Mouse (Mus musculus) cerebellum, adult 8-10 months (tissue): ENCODE measurements at regions not wholly inside any gene's neighbourhood (a gene's known extent, or its start where the extent isn't known, plus 50 kb on each side); places are given as distances from the start of the nearest gene placed in this dataset.

Experiments
- DNase-seq: peaks from one replicate; pipeline ENCODE4 v3.0.0; 2022

DNA sequence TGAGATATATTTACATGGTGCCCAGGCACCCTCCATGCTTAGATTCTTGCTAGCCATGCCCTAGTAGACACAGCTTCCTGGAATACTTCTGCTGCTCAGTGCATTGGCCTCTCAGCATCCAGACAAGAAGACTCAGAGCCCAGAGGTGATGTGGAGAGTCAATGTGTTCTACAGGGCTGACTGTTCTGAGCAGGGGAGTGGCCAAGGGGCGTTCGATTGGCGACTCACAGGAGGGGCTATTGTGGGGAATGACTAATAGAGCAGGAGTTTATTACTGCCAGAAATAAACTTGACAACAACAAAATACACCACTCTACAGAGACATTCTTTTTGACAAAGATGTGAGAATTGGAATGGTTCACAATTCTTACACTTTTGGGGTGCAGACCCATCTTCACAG is 156.3 kb downstream of the Mtx2 start:
- no peak for DNase-seq

DNA sequence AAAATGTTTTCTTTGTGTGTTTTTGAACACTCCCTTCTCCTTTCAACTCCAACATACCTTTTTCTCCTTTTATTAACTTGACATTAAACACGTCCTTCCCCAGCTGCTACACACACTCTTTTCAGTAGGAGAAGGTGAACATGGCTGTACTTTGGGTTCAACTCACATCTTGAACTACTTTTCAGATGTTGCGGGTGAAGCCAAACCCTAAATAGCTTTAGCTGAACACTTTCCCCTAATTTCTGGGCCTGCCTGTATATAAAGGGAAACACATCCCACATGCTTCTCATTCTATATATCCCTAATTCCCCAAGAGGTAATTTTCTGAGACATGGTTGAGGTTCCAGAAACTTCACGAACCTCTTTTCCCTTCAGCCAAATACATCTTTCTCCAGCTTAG is 168.2 kb downstream of the Mtx2 start:
- DNase-seq, result no peak

DNA sequence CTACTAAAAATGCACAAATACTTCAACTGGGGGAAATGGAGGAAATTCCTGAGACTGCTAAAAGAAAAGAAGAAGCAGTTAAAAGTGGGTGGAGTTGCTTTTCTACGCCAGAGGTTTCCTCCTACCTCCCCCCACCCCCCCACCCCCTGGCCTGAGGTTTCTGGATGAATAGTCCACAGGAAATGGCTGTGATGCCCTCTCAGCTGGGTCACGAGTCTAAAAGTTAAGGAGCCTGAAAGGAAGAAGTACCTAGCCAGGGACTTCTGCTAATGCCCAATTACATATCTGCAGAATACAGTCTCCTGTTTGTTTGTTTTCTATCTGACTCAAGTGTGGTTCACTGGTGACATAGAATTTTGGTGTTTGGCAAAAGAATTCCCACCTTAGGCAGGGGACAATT is 169.4 kb downstream of the Mtx2 start:
- DNase-seq, result no peak

DNA sequence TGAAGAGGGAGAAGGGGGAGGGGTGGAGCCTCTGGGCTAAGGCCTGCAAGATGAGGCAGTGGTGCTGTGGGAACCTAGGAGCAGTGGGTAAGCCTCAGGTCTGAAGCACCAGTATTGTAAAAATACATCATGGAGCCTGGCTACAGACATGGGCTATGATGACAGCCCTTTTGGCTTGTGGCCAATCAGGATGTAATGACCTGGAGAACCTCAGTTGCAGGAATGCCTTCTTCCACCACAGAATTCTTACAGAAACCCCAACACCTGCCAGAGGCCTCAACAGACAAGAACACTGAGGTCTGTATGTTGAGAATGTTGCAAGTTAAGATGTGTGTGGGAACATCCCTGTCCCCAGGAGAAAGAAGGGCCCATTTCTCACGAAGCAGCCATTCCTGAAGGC is 172.1 kb downstream of the Mtx2 start:
- DNase-seq, result no peak

DNA sequence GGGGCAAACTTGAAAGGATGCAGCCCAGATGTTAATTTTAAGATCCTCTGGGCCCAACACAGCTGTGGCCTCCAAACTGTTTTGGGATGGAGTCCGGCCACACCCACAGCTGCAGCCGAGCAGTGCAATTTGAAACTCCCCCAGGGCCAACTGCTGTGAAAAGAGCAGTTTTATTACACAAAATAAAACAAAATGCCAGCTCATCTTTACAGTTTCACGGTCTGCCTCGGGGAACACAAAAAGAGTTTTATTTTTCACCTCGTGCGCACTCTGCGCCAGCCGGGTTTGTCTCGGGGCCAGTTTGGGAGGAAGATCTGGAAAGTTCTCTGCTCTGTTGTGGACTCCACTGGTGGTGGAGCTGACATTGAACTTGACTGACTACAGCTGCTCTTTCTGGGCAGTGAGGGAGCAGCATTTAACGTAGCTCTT is 174.8 kb downstream of the Mtx2 start:
- no peak for DNase-seq

DNA sequence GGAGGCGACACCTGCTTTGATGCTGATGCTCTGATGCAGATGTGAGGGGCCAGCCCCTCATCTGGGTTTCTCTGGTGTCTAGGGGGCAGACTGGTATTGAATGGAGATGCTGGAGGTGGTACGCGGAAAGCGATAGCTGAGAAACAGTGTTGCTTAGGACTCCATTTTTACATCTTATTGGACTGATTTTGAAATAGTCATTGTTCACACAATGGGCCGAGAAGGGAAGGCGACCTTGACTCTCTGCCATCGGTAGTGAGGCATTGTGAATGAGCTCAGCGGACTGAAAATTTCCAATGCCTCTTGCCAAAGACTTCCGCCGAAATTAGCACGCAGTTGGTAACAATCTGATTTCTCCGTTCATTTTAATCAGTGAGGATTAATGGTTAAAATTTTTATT is 177.0 kb downstream of the Mtx2 start:
- no peak for DNase-seq

DNA sequence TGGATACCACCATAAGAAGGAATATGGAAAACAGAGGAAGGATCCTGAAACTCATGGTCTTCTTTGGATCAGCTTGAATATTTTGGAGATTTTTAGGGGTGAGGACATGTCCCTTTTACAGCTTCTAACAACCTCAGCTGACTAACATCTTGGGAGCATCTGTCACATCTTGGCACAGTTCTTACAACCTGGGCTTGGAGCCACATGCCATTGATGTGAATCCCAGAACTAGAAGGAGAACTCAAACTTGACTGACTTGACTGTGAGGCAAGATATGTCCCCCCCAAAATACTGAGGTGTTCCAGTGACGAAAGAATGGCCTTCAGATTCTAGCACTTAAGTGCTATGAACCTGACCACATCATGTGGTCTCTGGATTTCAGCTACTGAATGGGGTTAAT is 182.5 kb downstream of the Mtx2 start:
- DNase-seq, result no peak

DNA sequence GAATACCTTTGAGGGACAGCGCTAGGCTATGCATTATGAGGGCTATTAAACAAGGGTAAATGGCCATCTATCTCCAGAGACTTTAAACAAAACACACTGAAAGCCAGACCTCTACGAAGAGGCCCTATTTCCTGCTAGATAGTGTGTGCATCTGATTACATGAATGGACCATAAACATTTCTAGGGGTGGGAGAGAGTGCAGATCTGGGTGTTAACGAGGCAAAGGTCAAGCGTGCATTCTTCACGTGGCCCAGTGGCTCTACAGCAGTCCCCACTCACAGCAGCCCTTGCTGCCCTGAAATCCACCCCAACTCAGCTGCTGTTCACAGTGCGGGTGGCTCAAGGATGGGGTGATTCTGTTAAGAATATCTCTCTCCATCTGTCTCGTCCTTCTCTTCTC is 185.0 kb downstream of the Mtx2 start:
- no peak for DNase-seq

DNA sequence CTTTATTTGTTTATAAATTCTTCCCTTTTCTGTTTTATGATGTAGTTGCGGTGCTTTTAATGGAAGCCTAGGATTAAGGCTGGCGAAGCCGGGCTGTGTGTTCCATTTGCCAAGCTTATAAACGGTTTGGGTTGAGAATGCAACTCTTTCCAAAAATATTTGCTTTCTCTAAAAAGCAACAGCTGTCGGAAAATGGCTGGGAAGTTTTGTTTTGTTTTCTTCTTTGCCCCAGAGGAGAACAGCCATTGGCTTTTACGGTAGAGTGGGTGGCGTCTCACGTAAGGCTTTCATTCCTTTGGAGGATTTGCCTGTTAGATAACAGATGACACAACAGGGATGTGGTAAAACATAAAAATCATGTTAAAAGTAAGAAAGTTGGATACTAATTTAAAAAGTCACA is 186.4 kb downstream of the Mtx2 start:
- DNase-seq, result no peak

DNA sequence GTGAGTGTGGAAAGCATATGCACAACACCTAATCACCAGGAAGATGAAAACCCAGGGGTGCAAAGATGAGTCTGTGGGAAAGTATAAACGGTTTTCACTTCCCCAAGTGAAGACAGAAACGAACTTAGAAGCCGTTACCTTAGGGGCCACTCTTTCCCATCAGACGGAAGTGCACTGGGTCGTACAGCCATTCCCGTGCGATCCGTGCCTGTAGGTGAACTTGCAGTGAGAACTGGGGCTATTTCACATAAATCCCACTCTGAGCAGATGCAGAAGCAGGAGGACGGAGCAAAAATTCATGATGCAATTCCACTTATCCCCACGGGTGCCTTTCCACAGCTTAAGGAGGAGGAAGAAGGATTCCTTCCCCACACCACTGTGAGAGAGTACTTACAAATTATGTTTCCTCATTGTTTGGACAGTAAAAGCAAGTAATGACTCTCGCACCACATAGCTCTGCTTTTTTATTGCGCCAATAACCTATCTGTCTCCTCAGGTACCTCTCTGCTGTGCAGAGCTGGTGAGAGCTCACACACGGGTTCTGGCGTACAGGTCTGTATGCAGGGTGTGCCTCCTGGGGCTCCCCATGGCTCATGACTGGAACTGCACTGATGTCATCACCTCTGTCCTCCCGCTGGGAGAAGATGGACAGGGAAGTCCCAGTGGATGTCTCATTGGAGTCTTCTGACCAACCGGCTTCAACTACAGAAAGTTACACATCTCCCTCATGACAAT is 189.6 kb downstream of the Mtx2 start:
- DNase-seq, result no peak

DNA sequence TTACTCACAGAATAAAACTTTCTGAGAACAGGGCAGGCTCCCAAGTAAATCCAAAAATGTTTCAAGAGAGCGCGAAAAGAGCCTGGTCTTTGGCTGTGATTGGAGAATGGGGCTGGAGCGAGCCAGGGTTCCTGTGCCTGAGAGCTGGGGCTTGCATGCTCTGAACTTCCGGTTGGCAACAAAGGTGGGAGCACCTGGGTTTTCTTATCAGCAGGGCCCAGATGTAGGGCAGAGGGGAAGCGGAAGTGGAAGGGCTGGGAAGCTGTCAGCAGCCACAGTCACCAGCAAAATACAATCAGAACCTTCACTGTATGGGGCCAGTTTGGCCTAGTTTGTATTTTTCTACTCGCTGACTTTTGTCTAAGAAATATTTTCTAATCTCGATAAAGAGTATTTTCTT is 193.9 kb downstream of the Mtx2 start:
- DNase-seq, result no peak

DNA sequence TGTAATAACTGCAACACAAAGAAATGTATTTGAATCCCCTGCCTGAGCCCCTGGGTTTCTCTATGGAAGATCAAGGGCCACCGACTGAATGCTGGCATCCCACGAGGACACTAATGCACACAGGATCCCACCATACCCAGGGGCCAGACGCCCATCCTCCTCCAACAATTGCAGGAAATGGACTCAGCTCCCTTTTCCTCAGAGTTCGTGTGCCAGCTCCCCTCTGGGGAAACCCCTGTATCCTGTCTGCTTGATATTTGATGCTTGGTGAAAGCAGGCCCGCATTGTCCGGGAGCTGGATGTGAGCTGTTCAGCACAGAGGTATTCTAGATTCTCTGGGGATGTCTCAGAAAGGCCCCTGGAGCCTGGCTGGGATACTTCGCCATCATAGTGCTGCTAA is 196.0 kb downstream of the Mtx2 start:
- no peak for DNase-seq

DNA sequence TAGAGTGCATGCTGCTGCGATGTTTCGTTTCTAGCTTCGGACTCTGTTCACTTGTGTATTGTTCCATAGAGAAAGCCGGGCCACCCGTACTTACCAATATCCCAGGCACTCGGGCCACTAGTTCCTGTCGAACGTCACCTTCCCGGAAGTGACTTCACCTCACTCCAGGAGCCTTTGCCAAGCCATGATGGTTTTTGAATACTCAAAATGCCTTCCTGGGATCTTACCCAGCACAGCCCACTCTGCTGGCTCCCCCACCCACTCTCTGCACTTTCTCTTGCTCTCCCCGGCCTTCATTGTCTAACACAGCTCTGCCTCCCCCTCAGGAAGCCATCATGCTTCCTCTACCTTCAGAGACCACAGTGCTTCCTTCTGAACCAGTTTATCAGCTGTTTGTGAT is 202.5 kb downstream of the Mtx2 start:
- DNase-seq, result no peak

DNA sequence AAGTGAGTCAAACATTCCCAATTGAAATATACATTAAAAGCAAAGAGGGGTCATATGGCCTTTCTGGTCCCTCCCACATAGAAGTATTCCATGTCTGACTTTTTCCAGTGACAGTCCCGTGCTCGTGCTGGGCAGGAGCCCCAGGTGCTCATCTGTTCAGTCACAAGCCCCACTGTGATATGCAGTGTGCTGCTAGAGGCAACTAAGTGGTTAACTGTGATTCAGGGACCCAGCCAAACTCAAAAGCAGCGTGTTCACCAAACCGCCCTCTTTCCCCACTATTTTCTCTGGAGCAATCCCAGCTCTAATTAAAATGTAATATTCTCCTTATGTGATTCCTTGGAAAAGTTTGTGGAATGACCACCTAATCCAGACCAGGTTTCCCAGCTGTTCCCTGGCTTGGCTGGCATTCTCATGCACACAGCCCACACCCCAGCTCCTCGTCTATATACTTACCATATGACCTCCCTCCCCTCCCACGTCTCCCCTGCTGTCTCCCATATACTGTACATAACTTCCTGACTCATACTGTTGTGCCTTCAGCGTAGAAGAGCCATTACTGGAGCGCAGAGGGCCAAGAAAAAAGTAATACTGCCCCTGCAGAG is 203.6 kb downstream of the Mtx2 start:
- no peak for DNase-seq

DNA sequence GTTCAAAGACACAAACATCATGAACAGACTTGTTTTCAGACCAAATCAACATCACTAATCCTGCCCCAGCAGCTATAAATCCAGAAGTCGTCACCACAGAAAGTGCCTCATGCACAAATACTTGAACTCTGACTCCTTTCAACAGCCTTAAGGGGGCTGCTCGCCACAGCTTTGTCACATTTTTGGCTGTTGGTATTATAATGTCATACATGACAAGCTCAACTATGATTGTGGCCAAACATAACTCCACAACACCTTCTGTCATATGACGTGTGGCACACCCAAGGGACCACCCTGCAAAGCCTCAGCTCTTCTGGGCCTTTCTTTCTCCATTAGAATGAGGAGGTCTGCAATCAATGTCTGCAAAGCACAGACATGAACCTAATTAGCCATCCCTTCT is 209.1 kb downstream of the Mtx2 start:
- no peak for DNase-seq

DNA sequence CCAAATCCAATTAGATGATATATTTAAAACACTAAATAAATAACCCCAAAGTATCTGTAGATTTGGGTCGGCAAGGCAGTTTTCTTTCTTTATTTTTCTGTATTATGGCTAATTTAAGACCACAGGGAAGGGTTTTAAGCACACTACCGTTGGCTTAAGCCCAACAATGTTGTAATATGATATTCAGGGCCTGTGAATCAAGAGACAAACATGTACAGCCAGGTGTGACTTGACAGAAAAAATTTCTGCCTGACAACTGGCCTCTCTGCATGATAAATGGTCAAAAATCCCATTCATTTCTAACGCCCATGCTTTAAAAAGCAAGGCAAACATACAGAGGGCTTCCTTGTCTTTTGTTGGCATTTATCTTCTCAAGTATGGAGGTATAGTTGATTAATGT is 213.5 kb downstream of the Mtx2 start:
- DNase-seq, result no peak

DNA sequence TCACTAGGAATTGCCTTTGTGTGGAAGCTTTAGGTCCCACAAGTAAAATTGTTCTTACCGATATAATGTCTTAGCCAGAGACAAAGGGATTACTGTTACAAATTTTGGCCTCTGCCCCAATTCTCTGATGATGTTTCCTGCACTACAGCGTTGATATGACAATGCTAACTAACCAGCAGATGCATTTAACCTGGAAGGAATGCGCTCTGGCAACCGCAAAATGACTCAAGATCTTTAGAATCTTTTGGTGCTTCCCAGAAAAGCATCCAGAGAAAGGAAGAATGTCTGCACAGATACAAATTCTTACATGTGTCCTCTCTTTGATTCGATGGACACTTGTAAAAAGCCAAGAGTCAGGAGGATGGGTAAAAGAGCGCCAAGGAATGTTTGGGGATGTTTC is 221.3 kb downstream of the Mtx2 start:
- DNase-seq, result no peak

DNA sequence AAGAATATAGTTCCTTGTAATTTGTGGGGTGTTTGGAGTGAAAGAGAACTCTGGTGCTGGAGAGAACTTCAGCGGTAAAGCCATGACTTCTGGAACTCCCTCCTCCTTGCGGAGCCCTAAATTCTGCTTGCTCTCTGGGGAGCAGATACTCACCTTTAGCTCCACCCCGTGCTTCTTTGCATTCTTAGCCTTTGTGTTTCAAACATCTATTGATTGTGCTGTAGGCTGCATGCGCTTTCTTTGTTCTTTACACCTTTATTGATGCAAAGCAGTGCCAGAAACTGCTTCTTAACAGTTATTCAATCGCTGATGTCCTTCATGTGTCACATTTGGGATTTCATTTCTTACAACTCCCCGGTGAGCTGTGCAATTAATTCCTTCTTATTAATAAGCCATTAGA is 222.5 kb downstream of the Mtx2 start:
- DNase-seq, result no peak

DNA sequence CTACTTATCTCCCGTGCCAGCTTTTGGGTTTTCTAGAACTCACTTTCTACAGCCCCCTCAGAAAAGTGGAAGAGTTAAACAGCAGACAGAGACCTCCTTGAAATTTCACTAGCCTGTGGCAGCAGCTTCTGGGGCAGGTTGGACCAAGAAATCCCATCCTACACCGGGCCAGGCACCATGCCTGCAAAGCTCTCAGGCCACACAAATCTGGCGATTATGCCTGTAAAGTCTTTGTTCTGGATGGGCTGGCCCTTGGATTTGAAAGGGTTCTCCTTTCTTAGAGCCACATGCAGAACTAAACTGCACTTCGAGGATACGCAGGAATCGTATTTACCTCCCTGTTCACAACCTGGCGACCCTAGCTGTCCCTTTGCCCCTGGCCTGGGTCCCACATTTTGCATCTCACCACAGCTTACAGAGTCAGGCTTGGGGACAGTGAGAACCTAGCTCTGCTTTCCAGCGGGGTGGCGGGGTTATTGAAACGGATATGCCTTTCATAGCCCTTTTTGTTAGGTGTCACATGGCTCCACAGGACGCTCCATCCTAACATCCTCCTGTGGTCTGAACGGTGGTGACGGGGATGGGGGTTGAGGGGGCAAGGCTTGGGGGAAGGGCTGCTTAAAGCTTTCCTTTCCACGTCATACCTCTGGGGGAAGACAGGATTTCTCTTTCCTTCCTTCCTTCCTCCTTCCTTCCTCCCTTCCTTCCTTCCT is 229.0 kb downstream of the Mtx2 start:
- DNase-seq, result no peak

DNA sequence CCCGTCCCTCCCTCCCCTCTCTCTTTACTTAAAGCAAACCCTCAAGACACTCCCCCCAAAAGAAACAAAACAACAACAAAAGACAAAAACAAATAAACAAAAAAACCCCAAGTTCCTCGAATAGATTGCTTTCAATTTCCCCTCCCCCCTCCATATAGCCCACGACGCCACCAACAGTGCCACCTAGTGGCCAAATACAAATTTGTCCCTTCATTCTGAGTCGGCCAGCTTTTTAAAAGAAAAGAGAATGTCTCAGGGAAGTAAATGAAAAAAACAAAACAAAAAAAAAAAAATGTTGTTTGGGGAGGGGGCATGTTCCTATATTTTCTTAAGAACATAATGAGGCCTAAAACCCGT is 229.6 kb downstream of the Mtx2 start:
- DNase-seq, result peak; percentile 28

DNA sequence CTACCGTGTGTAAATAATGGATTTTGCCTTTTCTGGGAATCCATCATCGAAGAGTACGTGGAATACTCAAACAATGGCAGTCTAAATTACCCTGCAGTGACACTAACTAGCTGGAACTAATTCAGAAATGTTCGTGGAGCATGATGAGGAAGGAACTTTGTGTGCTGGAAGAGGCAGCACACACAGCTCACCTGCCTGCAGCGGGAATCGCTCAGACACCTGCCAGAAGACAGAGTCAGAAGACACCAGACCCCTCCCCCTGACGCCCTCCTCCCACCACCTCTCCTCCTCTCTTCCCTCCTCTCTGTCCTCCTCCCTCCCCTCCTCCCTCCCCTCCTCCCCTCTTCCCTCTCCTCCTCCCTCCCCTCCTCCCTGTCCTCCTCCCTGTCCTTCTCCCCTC is 235.4 kb downstream of the Mtx2 start:
- no peak for DNase-seq

DNA sequence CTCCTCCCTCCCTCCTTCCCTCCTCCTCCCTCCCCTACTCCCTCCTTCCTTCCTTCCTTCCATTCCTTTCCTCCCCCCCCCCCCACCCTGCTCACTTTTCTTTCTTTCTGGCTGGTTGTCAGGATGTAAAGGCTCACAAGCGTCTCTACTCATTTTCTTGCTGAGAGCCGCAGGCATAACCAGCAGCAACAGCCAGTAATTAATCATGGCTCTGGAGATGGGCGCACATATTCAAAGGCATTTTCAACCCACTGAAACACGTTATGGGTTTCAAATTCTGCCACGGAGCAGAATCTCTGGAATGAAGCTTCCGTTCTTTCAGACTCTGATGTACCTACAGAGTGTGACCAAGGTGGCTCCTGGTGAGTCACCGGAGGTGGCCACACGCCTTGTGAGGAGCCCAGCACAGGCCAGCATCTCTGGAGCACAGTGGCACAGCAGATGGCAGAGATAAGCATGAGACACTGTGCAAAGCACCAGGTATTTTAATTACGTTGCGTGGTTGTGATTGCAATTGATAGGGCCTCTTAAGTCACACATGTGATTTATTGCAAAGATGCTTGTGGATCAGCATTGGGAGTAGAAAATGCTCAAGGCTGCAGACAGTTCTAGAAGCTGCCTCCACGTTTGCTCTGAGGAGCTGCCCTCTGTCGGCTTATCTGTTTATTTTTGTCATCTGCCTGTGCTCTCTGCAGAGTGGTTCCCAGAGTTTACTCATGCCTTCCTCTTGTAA is 236.0 kb downstream of the Mtx2 start:
- DNase-seq, result peak; percentile 12

DNA sequence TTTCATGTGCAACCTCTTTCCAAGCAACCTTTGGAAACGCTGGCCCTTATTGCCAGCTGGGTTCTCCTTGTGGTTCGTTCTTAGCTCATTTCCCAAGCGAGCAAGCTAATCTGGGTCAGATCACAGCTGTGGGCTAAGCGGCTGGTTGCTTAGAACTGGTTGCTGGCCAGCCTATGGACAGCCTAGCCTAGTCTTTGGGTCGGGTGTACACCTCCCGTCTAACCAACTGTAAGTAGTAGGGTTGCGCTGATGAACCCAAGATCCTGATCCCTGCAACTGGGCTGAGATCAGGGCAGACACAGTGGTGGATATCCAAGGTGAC is 236.5 kb downstream of the Mtx2 start:
- peak; percentile 11 for DNase-seq
